Mouse (Mus musculus) kidney, adult 2 months (tissue): ENCODE data around the gene Tdgf1. TPM values are rescaled to one million over a fixed set of nuclear protein-coding genes. Genes with fewer than 3 reads are reported as not detected.
A peak's percentile ranks its signal among the peaks of the same experiment; 100 is the strongest.

ENCODE experiments used
- DNase-seq: peaks from one replicate; pipeline ENCODE4 v3.0.0; 2021
- H3K27ac ChIP-seq: fragments of 200-500 bp; 2 replicates; pipeline ENCODE4 v1.5.1; 2012; ENCODE audit warnings: low read depth, low read length, control low read depth, inconsistent platforms; ENCODE audit not compliant: insufficient read depth
- H3K27me3 ChIP-seq: fragments of 200-500 bp; replicated peaks from 2 replicates; pipeline ENCODE4 v1.6.1; 2012; ENCODE audit warnings: mild to moderate bottlenecking, moderate library complexity, low read length, inconsistent platforms; ENCODE audit not compliant: control insufficient read depth, insufficient read depth
- H3K36me3 ChIP-seq: fragments of 200-500 bp; 2 replicates; pipeline ENCODE4 v1.6.1; 2012; ENCODE audit warnings: mild to moderate bottlenecking, moderate library complexity, low read length, inconsistent platforms; ENCODE audit not compliant: control insufficient read depth, insufficient read depth
- H3K4me1 ChIP-seq: fragments of 200-500 bp; 2 replicates; pipeline ENCODE4 v1.6.1; 2011; ENCODE audit warnings: low read length; ENCODE audit not compliant: control insufficient read depth, insufficient read depth
- H3K4me3 ChIP-seq: fragments of 200-500 bp; 2 replicates; pipeline ENCODE4 v1.5.1; 2011; ENCODE audit warnings: mild to moderate bottlenecking, low read depth, low read length, control low read depth; ENCODE audit not compliant: insufficient read depth
- CTCF ChIP-seq: fragments of 200-500 bp; conservative IDR thresholded peaks from 2 replicates; pipeline ENCODE4 v1.5.1; 2011; ENCODE audit warnings: low read depth, mild to moderate bottlenecking, control low read depth, low read length, moderate library complexity, mixed read lengths; ENCODE audit not compliant: insufficient read depth, insufficient read length
- POLR2A ChIP-seq: fragments of 200-500 bp; IDR thresholded peaks from one replicate; pipeline ENCODE4 v1.6.1; 2011; ENCODE audit warnings: low read depth, low read length, control low read depth
- WGBS: fragments of 180-500 bp; shearing (Covaris S2); methylation state at CpG from one replicate; pipeline ENCODE4 v1.1.7; 2018; 5-methylcytosine and 5-hydroxymethylcytosine counted together
- polyA plus RNA-seq: library from polyadenylated mRNA; depleted of rRNA; stranded (reverse); fragments of >200 nt; gene quantifications from 2 replicates; pipeline ENCODE4 v1.2.3, GENCODE M21; 2012

Tdgf1 gene
- polyA plus RNA-seq, 1 experiment, result not detected

- Histone ChIP-seq H3K27me3 (no peaks in the 10 kb centered on the region), H3K36me3 (no peaks in the 10 kb centered on the region), H3K4me3 (peak overlapping the region; percentile 42), H3K4me1 (peaks cover 4% of the 10 kb centered on the region; the same call in 1 of the 2 replicates), H3K27ac (no peak overlapping the region)
- TF ChIP-seq POLR2A (no peak), CTCF (peak; percentile 60)
- peak; percentile 62 for DNase-seq
- WGBS, result 2% methylated on average over 44 of the region's 44 CpGs
These were observed 7.8 kb upstream of the Tdgf1 start for GRCm38 (mm10) chr9:110953550-110954461.

- no peaks in the 10 kb centered on the region for H3K27me3 ChIP-seq
- WGBS, result 53% methylated on average over 5 of the region's 5 CpGs
- H3K4me3 ChIP-seq, result no peak overlapping the region
- no peak overlapping the region for H3K27ac ChIP-seq
- no peak for DNase-seq
- TF ChIP-seq CTCF (no peak), POLR2A (no peak)
- peaks cover 4% of the 10 kb centered on the region; the same call in 1 of the 2 replicates for H3K4me1 ChIP-seq
- no peaks in the 10 kb centered on the region for H3K36me3 ChIP-seq
These were observed 7.1 kb upstream of the Tdgf1 start for GRCm38 (mm10) chr9:110952931-110953549.

DNA sequence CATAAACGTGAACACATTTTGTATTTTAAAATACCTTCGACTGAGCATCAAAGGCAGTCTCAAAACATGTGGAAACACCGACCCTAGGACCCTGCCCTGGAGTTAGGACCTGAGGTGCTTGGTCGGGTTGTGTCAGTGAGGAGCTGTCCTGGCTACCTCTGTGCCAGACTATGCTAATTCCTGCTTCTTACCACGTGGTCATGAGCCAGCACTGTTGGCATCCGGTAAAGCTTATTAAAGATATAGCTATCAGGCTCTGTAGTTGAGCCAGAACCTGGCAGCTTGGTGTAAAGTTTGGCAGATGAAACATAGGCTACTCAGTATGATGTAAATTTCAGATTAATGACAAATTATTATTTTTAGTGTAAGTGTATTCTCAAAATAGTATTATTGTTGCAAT is 6.4 kb upstream of the Tdgf1 start:
- TF ChIP-seq POLR2A, result no peak
- peaks cover 4% of the 10 kb centered on the region; the same call in 1 of the 2 replicates for H3K4me1 ChIP-seq
- H3K4me3 ChIP-seq, result no peak overlapping the region
- no peaks in the 10 kb centered on the region for H3K27me3 ChIP-seq
- 58% methylated on average over 6 of the region's 6 CpGs for WGBS
- H3K27ac ChIP-seq, result no peak overlapping the region
- DNase-seq, result no peak
- no peaks in the 10 kb centered on the region for H3K36me3 ChIP-seq

DNA sequence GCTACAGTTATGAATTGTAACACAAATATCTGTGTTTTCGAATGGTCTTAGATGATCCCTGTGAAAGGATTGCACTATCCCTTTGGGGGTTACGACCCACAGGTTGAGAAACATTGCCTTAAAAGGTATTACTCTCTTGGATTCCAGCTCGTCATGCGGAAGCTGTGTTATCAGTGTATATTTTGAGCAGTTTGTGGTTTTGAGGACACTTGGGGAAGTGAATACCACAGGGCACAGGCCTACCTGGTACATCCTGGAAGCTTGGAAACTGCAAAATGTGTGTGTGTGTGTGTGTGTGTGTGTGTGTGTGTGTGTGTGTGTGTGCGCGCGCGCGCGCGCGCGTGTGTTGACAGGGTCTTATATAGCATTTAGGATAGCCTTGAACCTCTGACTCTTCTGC is 5.9 kb upstream of the Tdgf1 start:
- 96% methylated on average over 13 of the region's 13 CpGs for WGBS
- no peak overlapping the region for H3K27ac ChIP-seq
- no peak for DNase-seq
- H3K4me1 ChIP-seq, result peaks cover 4% of the 10 kb centered on the region; the same call in 1 of the 2 replicates
- H3K27me3 ChIP-seq, result no peaks in the 10 kb centered on the region
- no peak overlapping the region for H3K4me3 ChIP-seq
- no peaks in the 10 kb centered on the region for H3K36me3 ChIP-seq
- TF ChIP-seq POLR2A (no peak), CTCF (no peak)

- Histone ChIP-seq H3K4me1 (peaks cover 4% of the 10 kb centered on the region; the same call in 1 of the 2 replicates), H3K36me3 (no peaks in the 10 kb centered on the region), H3K4me3 (no peak within 1 kb of the TSS), H3K27me3 (no peaks in the 10 kb centered on the region), H3K27ac (no peak within 1 kb of the TSS)
- 82% methylated on average over 11 of the region's 11 CpGs for WGBS
- DNase-seq, result no peak
- no peak for TF ChIP-seq CTCF
- no peak for TF ChIP-seq POLR2A
These were observed 5.4 kb upstream of the Tdgf1 start, which contains the start of gene Lrrc2 for GRCm38 (mm10) chr9:110951397-110951796. Lrrc2 (plus strand) TSS chr9:110951545.

DNA sequence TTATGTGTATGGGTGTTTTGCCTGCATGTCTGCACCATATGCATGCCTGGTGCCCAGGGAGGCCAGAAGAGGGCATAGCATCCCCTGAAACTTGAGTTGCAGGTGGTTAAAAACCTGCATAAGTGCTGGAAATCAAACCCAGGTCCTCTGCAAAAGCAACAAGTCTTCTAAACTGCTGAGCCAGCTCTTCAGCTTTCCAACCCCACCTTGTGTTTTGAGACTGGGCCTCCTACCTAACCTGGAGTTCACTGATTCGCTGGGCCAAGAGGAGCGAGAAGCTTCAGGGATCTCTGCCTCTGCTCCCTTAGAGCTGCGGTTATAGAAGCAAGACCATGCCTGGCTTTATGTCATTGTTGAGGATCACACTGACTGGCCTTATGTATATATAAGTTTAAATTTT is 4.2 kb upstream of the Tdgf1 start:
- TF ChIP-seq CTCF (no peak), POLR2A (no peak)
- peaks cover 4% of the 10 kb centered on the region; the same call in 1 of the 2 replicates for H3K4me1 ChIP-seq
- 94% methylated on average over 3 of the region's 3 CpGs for WGBS
- H3K36me3 ChIP-seq, result no peaks in the 10 kb centered on the region
- H3K27ac ChIP-seq, result no peak overlapping the region
- no peak overlapping the region for H3K4me3 ChIP-seq
- no peaks in the 10 kb centered on the region for H3K27me3 ChIP-seq
- DNase-seq, result no peak

GRCm38 (mm10) chr9:110948813-110949310 is 2.9 kb upstream of the Tdgf1 start:
- Histone ChIP-seq H3K27me3 (no peaks in the 10 kb centered on the region), H3K4me1 (peaks cover 1% of the 10 kb centered on the region; the same call in 1 of the 2 replicates), H3K4me3 (no peak overlapping the region), H3K27ac (no peak overlapping the region), H3K36me3 (no peaks in the 10 kb centered on the region)
- no peak for TF ChIP-seq CTCF
- no peak for TF ChIP-seq POLR2A
- no peak for DNase-seq
- 69% methylated on average over 8 of the region's 8 CpGs for WGBS
